Mouse (Mus musculus) induced T-regulatory cell, adult 2 months (primary cell): ENCODE results near the gene Prox2.

Source experiments
- DNase-seq: peaks from one replicate; pipeline ENCODE4 v3.0.0-alpha.2; 2012; ENCODE audit warnings: low read depth

The Prox2 gene

DNA sequence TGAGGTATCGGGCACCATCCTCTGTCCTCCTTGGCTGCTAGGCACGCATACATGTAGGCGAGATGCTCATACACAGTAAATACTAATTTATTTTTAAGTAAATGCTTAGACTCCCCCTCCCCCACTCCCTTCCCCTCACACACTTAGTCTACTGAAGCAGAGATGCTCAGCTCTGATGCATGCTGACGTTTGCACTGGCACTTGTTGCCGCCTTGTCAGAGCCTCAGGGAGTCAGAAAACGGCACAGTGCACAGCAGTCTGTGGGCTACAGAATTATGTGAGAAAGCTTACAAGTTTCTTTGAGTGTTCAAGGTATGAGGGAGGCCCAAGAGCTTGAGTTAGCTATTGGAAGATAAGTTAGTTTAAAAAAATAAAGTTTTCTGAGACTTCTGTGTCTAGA is 20.8 kb upstream of the Prox2 start:
- DNase-seq: no peak

DNA sequence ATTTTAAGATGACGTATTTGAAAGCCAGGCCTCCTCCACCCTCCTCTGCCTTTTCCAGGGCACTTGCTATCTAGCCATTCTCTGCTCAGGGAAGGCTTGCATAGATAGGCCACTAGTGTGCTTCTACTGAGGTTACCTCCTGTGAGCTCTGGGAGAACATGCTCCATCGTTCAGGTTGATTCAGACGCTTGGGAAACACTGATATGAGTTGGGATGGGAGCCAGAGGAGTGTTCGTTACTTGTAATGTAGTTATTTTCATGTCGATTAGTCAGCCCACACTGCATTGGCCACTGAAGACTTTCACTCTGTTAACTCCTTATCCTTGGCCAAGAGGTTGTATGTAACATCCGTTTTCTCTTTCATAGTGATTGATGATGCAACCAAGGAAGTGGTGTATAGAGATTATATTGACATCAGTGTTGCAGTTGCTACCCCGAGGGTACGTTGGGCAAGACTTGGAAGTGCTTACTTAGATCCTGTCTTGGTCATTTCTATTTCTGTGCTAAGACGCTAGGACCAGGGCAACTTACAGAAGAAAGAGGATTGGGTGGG is 18.9 kb upstream of the Prox2 start:
- DNase-seq: no peak

- DNase-seq: peak; percentile 56
Observed at GRCm38 (mm10) chr12:85126986-85127603, 16.5 kb upstream of the Prox2 start.

- no peak for DNase-seq
Observed at GRCm38 (mm10) chr12:85124751-85125150, 14.2 kb upstream of the Prox2 start.

GRCm38 (mm10) chr12:85123645-85124044 is 13.1 kb upstream of the Prox2 start:
- no peak for DNase-seq

GRCm38 (mm10) chr12:85123108-85123530 is 12.6 kb upstream of the Prox2 start:
- peak; percentile 71 for DNase-seq

GRCm38 (mm10) chr12:85121806-85122459 is 11.4 kb upstream of the Prox2 start:
- DNase-seq: no peak

GRCm38 (mm10) chr12:85115678-85116077 is 5.1 kb upstream of the Prox2 start:
- no peak for DNase-seq

DNA sequence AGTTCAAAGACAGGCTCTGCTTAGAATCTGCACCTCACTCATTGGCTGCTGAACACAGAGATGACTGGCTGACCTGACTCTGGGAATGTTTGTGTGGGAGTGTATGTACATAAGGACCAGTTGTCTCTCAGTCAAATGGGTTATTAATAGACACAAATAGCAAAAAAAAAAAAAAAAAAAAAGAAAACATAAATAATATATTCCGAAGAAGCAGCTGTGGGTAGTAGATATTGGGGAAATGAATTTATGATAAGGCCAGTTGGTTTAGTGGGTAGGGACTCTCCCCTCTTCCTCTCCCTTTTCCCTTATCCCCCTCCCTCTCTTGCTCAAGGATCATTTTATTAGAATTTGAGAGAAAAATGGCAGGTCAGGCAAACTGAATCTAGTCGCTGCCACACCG is 3.4 kb upstream of the Prox2 start:
- DNase-seq: no peak

DNA sequence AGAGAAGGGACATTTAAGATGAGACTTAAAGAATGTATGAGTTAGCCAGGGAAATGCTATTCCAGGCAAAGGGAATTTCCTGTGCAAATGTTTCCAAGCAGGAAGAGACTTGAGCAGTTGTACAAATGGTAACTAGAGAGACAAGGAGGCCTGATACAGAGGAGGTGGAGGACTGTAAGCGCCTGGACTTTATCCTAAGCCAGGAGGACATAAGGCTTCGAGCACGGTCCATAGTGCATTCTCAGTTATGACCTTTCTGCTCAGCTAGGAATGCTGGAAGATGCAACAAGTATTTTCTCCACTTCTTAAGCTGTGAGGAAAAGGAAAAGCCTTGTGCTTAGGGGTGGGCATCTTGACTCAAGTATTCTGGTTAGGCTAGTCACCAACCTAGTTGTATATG is 2.8 kb upstream of the Prox2 start:
- no peak for DNase-seq

DNA sequence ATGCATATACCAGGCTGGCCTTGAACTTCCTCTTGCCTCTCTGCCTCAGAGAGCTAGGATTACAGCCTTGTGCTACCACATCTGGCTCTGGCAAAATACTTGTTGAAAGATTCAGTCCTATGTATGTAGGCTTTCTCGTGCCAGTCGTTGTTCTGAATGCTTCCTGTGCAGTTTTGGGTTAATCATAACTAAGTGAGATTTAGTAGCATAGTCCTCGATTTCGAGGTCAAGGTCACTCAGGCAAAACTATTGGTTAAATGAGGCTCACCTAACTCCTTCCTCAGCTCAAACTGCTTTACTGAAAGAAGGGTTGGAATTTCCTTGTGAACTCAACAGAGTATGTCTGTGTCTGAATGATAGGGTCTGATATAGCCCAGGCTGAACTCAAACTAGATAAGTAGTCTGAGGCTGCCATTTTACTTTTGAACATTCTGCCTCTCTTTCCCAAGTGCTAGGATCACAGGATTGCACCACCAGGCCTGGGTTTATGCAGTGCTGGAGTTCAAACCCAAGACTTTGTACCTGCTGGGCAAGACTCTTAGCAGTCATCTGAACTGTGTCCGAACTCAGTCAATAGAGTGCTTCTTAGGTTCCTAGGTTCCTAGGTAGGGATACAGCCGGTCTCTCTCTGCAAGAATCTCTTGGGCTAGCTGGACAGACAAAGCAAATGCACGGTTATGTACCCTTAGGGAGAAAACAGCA is 2.1 kb upstream of the Prox2 start:
- DNase-seq: no peak

GRCm38 (mm10) chr12:85110011-85110697 is 405 bp downstream of the Prox2 start:
- peak; percentile 52 for DNase-seq

DNA sequence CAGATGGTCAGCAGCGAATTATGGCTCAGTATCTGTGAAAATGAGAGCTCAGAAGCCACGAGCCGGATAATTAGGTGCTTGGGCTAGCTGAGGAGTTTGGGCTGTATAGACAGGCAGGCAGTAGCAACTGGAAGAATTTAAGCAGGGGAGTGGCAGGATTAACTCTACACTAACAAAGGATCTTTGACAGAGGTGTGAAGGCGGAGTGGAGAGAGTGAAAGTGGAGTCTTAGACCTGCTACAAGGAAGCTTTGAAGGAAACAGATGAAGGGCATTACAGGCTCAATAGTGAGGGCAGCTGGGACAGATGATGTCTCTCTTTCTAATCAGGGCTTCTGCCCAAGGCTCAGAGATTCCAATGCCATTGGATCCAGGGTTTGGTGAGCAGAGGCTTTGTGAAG is 1.1 kb downstream of the Prox2 start:
- DNase-seq: peak; percentile 18

- no peak for DNase-seq
Observed at GRCm38 (mm10) chr12:85108643-85109042, 1.9 kb downstream of the Prox2 start.

DNA sequence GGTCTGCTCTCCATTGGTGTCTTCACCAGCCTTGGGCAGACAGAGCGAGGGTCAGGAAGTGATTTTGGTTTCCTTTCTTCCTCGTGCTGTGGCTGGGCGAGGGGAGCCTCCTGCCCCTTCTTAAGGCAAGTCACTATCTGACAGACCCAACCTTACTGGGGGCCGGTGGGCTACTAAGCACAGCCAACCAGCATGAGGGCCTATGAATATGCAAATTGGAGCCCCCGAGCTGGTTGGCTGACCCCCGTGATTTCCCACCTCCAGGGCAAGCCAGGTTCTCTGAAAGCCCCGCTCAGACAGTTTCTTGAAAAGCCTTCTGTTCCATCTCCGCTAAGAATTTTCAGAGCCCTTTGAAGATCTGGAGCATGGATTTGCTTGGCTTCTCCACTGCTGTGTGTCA is 4.3 kb downstream of the Prox2 start:
- no peak for DNase-seq

- DNase-seq: no peak
Observed at GRCm38 (mm10) chr12:85104789-85105188, 5.8 kb downstream of the Prox2 start.

- DNase-seq: no peak
Observed at GRCm38 (mm10) chr12:85103096-85103495, 7.5 kb downstream of the Prox2 start.

DNA sequence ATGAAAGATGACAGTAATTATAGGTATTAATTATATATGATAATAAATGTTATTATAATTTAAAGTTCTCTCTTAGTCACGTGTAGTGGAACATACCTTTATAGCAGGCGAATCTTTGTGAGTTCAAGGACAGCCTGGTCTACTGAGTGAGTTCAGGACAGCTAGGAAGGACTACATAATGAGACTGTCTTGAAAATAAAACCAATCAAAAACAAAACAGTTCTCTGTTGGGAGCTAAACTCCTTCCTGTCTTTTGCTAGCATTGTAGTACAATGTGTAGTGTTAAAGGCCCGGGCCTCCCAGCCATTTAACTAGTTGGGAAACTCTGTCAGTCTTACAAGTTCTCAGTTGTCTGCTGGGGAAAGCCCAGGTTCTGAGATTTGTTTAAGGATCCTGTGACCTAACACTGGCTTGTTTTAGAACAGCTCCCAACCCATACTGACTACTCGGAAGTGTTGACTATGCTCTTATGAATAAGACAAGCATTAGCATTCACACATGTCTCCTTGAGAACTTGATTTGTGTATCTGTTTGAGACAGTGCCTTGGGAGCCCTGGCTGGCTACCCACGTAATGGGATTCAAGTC is 8.9 kb downstream of the Prox2 start:
- no peak for DNase-seq

- DNase-seq: no peak
Observed at GRCm38 (mm10) chr12:85101001-85101400, 9.6 kb downstream of the Prox2 start.

GRCm38 (mm10) chr12:85095859-85096258 is 14.7 kb downstream of the Prox2 start:
- DNase-seq: no peak

DNA sequence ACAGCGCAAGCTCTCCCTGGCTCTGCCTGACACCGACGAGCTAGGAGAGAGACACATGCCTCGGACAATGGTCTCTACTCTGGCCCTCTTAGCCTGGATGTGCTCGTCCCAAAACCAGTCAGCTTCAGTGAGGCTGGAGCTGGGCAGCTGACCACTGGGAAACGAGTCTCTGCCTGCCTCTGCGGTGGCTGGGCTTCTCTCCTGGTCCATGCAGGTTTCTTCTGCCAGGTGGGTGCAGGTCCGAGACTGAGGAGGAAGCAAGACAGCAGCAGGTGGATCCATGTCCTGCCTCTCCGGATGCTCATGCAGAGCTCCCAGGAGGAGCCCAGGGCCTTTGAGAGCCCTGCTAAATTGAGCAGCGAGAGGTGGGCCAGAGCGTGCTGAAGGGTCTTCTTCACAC is 15.4 kb downstream of the Prox2 start:
- DNase-seq: no peak

GRCm38 (mm10) chr12:85094706-85095105 is 15.9 kb downstream of the Prox2 start:
- DNase-seq: no peak
